Mouse (Mus musculus) erythroblast, embryonic 14.5 days (primary cell): ENCODE measurements around the gene Dhx37.

Source experiments
- GATA1 ChIP-seq: IDR thresholded peaks from 2 replicates; pipeline ENCODE4 v1.6.1; 2012; ENCODE audit warnings: low read length, inconsistent platforms, mixed read lengths
- TAL1 ChIP-seq: IDR thresholded peaks from 3 replicates; pipeline ENCODE4 v1.6.1; 2012; ENCODE audit warnings: low read length, inconsistent platforms, mixed read lengths

DNA sequence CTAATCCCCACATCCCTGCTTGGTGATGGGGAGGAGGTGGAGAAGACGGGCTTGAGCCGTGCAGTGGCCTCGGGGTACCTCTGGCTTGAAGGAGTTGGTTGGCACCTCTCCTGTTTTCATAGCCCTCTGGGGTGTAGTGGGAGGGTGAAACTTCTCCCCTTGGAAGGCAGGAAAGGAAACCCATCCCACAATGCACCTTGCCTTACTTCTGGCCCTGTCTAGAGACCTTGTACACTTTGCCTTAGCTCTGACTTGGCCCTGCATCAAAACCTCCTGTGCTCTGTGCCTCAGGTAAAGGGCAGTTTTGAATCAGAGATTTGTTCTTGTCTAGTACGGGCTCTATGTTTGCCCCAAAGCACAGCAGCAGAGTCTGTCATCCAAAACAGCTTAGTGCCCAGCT, 36.8 kb upstream of the Dhx37 start:
- no peak for TF ChIP-seq TAL1
- TF ChIP-seq GATA1, result no peak
